Mouse (Mus musculus) cortical plate, adult 2 months (tissue): ENCODE results near the gene Plpp1. TPM values are rescaled to one million over a fixed set of nuclear protein-coding genes. Genes with fewer than 3 reads are reported as not detected.
A peak's percentile ranks its signal among the peaks of the same experiment; 100 is the strongest.

Source experiments
- H3K27ac ChIP-seq: fragments of 200-500 bp; 2 replicates; pipeline ENCODE4 v1.5.1; 2012; ENCODE audit warnings: low read length, control low read depth, inconsistent platforms; ENCODE audit not compliant: insufficient read depth
- H3K4me1 ChIP-seq: fragments of 200-500 bp; 2 replicates; pipeline ENCODE4 v1.6.1; 2011; ENCODE audit warnings: low read length; ENCODE audit not compliant: control insufficient read depth, insufficient read depth
- H3K4me3 ChIP-seq: fragments of 200-500 bp; 2 replicates; pipeline ENCODE4 v1.5.1; 2011; ENCODE audit warnings: mild to moderate bottlenecking, low read length, control low read depth; ENCODE audit not compliant: insufficient read depth
- CTCF ChIP-seq: fragments of 200-500 bp; IDR thresholded peaks from 2 replicates; pipeline ENCODE4 v1.5.1; 2011; ENCODE audit warnings: mild to moderate bottlenecking, control low read depth, low read length; ENCODE audit not compliant: insufficient read depth; ENCODE audit errors: extremely low read depth
- POLR2A ChIP-seq: fragments of 200-500 bp; IDR thresholded peaks from 2 replicates; pipeline ENCODE4 v1.6.1; 2011; ENCODE audit warnings: mild to moderate bottlenecking, low read length, control low read depth; ENCODE audit not compliant: insufficient read depth; ENCODE audit errors: extremely low read depth
- polyA plus RNA-seq: library from polyadenylated mRNA; depleted of rRNA; stranded (reverse); fragments of >200 nt; gene quantifications from 2 replicates; pipeline ENCODE4 v1.2.3, GENCODE M21; 2012; rRNA removed

The Plpp1 gene
- polyA plus RNA-seq, result 27.4 and 28.4 TPM in 2 replicates

- Histone ChIP-seq H3K4me1 (no peaks in the 10 kb centered on the region), H3K27ac (peak within 1 kb of the TSS; percentile 87), H3K4me3 (peak within 1 kb of the TSS; percentile 97)
- TF ChIP-seq POLR2A (peak; percentile 78; the same call in 1 of the 2 replicates), CTCF (no peak)
These were observed at the start of gene Plpp1 for GRCm38 (mm10) chr13:112800597-112801380. Gene Plpp1, plus strand, starts transcription at chr13:112800792.

GRCm38 (mm10) chr13:112751454-112752308 lies 48.9 kb upstream of the Plpp1 start:
- no peak overlapping the region for H3K27ac ChIP-seq
- no peak for TF ChIP-seq CTCF
- TF ChIP-seq POLR2A, result no peak
- H3K4me3 ChIP-seq, result no peak overlapping the region
- H3K4me1 ChIP-seq, result no peaks in the 10 kb centered on the region

- Histone ChIP-seq H3K4me3 (no peak overlapping the region), H3K27ac (no peak overlapping the region), H3K4me1 (no peaks in the 10 kb centered on the region)
- no peak for TF ChIP-seq POLR2A
- TF ChIP-seq CTCF, result no peak
These were observed 48.1 kb upstream of the Plpp1 start for GRCm38 (mm10) chr13:112752309-112752975.

- Histone ChIP-seq H3K4me3 (no peak overlapping the region), H3K4me1 (no peaks in the 10 kb centered on the region), H3K27ac (no peak overlapping the region)
- TF ChIP-seq CTCF (no peak), POLR2A (no peak)
These were observed 47.1 kb upstream of the Plpp1 start for GRCm38 (mm10) chr13:112753522-112753921.

GRCm38 (mm10) chr13:112754871-112755270 lies 45.7 kb upstream of the Plpp1 start:
- H3K27ac ChIP-seq, result no peak overlapping the region
- H3K4me1 ChIP-seq, result no peaks in the 10 kb centered on the region
- no peak overlapping the region for H3K4me3 ChIP-seq
- no peak for TF ChIP-seq POLR2A
- TF ChIP-seq CTCF, result no peak

- Histone ChIP-seq H3K4me3 (no peak overlapping the region), H3K27ac (no peak overlapping the region), H3K4me1 (no peaks in the 10 kb centered on the region)
- TF ChIP-seq CTCF, result no peak
- no peak for TF ChIP-seq POLR2A
These were observed 45.0 kb upstream of the Plpp1 start for GRCm38 (mm10) chr13:112755507-112756010.

- Histone ChIP-seq H3K27ac (no peak overlapping the region), H3K4me3 (no peak overlapping the region), H3K4me1 (no peaks in the 10 kb centered on the region)
- TF ChIP-seq CTCF (no peak), POLR2A (no peak)
These were observed 43.2 kb upstream of the Plpp1 start for GRCm38 (mm10) chr13:112757395-112757794.

- Histone ChIP-seq H3K4me1 (no peaks in the 10 kb centered on the region), H3K4me3 (no peak overlapping the region), H3K27ac (no peak overlapping the region)
- TF ChIP-seq POLR2A, result no peak
- no peak for TF ChIP-seq CTCF
These were observed 42.0 kb upstream of the Plpp1 start for GRCm38 (mm10) chr13:112758546-112759090.

- Histone ChIP-seq H3K27ac (no peak overlapping the region), H3K4me1 (no peaks in the 10 kb centered on the region), H3K4me3 (no peak overlapping the region)
- TF ChIP-seq CTCF, result no peak
- TF ChIP-seq POLR2A, result no peak
These were observed 41.2 kb upstream of the Plpp1 start for GRCm38 (mm10) chr13:112759364-112759763.
